Mouse (Mus musculus) forebrain, embryonic 13.5 days (tissue): Measurements from ENCODE around the gene Lrrn4cl. TPM values are rescaled to one million over a fixed set of nuclear protein-coding genes. Genes with fewer than 3 reads are reported as not detected.

Source experiments
- ATAC-seq: fragments of 200-750 bp; cut with Nextera tagmentation; 2 replicates; pipeline ENCODE4 v1.8.0; 2017
- H3K27ac ChIP-seq: fragments of 300-500 bp; sonication (generic); 2 replicates; pipeline ENCODE4 v1.5.1; 2015; ENCODE audit warnings: inconsistent platforms, mild to moderate bottlenecking, moderate library complexity
- H3K27me3 ChIP-seq: fragments of 300-500 bp; sonication (generic); 2 replicates; pipeline ENCODE4 v1.6.1; 2015; ENCODE audit warnings: mild to moderate bottlenecking, inconsistent platforms
- H3K36me3 ChIP-seq: fragments of 300-500 bp; sonication (generic); 2 replicates; pipeline ENCODE4 v1.6.1; 2015; ENCODE audit warnings: mild to moderate bottlenecking, inconsistent platforms; ENCODE audit not compliant: poor library complexity, severe bottlenecking
- H3K4me1 ChIP-seq: fragments of 300-500 bp; sonication (generic); 2 replicates; pipeline ENCODE4 v1.6.1; 2015; ENCODE audit warnings: inconsistent platforms
- H3K4me2 ChIP-seq: fragments of 300-500 bp; sonication (generic); 2 replicates; pipeline ENCODE4 v1.6.1; 2015; ENCODE audit warnings: inconsistent platforms, mild to moderate bottlenecking, moderate library complexity
- H3K4me3 ChIP-seq: fragments of 300-500 bp; sonication (generic); 2 replicates; pipeline ENCODE4 v1.5.1; 2015; ENCODE audit warnings: mild to moderate bottlenecking, inconsistent platforms
- H3K9ac ChIP-seq: fragments of 300-500 bp; sonication (generic); 2 replicates; pipeline ENCODE4 v1.6.1; 2015; ENCODE audit warnings: mild to moderate bottlenecking, inconsistent platforms
- H3K9me3 ChIP-seq: fragments of 300-500 bp; sonication (generic); replicated peaks from 2 replicates; pipeline ENCODE4 v1.6.1; 2016; ENCODE audit warnings: inconsistent platforms
- WGBS: fragments of 180-500 bp; shearing (Covaris S2); methylation state at CpG from one replicate; pipeline ENCODE4 v1.1.7; 2015; 5-methylcytosine and 5-hydroxymethylcytosine counted together
- polyA plus RNA-seq: library from polyadenylated mRNA; unstranded; fragments of >200 nt; fragmentation: Nextera tagmentation; extraction: Ambion mirVana; gene quantifications from 2 replicates; pipeline ENCODE4 v1.2.1, GENCODE M21; 2015

The Lrrn4cl gene
- 0.28 and 0.39 TPM in 2 replicates for polyA plus RNA-seq

DNA sequence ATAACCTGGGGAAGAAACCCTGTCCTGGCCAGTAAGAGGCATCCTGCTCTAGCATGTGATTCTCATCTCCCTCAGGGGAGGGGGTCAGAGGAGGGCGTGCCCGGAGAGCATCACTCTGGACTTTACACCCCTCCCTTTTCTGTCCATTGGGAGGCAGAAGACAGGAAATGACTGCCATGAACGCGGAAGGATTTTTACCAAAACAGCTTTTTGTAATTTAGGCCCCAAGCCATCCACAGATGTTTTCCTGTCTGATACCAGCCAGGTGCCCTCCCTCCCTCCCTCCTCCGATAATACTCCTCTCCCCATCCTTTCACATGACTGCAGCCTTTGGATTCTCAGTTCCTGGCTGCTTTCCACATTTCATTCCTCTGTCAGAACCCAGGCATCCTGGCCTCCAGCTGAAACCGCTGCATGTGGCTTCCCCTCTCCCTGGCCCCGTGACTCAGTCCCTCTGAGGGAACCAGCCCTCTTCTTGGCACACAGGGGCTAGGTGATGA is at the start of gene Lrrn4cl:
Lrrn4cl (plus strand) TSS at position 367 of the 500 bp plus-strand sequence.
- peaks cover 35% of the 10 kb centered on the region for H3K36me3 ChIP-seq
- no peaks in the 10 kb centered on the region for H3K9me3 ChIP-seq
- H3K4me3 ChIP-seq: no peak within 1 kb of the TSS
- H3K27ac ChIP-seq: no peak within 1 kb of the TSS
- H3K4me2 ChIP-seq: no peak within 1 kb of the TSS
- 0 out of 2 replicates have a peak, but pooled peaks cover 3% of the 10 kb centered on the region for H3K4me1 ChIP-seq
- ATAC-seq: no peak
- no peaks in the 10 kb centered on the region for H3K27me3 ChIP-seq
- H3K9ac ChIP-seq: peak within 1 kb of the TSS; percentile 8; the same call in 1 of the 2 replicates
- WGBS: 36% methylated on average over 7 of the region's 7 CpGs

DNA sequence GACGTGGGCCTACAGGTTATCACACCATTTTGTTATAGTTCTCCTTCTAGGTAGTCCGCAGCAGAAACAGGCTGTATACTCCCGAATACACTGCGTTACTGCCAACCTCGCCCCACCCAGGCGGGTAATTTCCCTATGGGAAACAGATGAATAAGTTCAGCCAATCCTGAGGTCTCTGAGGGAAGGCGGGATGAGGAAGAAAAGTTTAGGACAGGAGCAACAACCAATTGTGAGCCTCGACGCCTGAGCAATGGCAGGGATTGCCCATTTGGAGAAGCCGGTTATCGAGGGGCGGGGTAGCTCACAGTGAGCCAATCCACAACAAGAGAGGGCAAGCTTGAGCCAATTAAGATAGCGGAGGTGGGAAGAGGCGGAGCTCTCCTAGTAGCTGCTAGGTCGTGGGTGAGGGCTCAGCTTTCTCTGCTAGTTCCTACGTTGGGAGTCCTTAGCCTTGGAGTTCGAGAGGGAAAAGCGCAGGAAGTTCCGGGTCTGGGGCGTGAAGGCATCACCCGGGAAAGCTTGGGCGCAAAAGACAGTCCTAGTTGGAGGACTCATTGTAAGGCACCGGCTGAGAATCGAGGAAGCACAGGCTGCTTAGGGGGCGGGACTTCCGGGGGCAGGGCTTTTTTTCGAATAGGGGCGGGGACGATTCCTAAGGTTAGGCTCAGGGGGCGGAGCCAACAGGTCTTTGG is 48.3 kb upstream of the Lrrn4cl start, which contains the start of gene Zbtb3:
Zbtb3 (plus strand) TSS at position 426 of the 692 bp plus-strand sequence.
- peak within 1 kb of the TSS; percentile 63 for H3K4me3 ChIP-seq
- under 1% methylated on average over 30 of the region's 30 CpGs for WGBS
- H3K36me3 ChIP-seq: peaks cover 40% of the 10 kb centered on the region
- H3K4me2 ChIP-seq: peak within 1 kb of the TSS; percentile 69
- H3K9me3 ChIP-seq: no peaks in the 10 kb centered on the region
- ATAC-seq: peak; percentile 98
- peaks cover 19% of the 10 kb centered on the region for H3K4me1 ChIP-seq
- peak within 1 kb of the TSS; percentile 94 for H3K27ac ChIP-seq
- peak within 1 kb of the TSS; percentile 61 for H3K9ac ChIP-seq
- peaks cover 4% of the 10 kb centered on the region; the same call in 1 of the 2 replicates for H3K27me3 ChIP-seq

DNA sequence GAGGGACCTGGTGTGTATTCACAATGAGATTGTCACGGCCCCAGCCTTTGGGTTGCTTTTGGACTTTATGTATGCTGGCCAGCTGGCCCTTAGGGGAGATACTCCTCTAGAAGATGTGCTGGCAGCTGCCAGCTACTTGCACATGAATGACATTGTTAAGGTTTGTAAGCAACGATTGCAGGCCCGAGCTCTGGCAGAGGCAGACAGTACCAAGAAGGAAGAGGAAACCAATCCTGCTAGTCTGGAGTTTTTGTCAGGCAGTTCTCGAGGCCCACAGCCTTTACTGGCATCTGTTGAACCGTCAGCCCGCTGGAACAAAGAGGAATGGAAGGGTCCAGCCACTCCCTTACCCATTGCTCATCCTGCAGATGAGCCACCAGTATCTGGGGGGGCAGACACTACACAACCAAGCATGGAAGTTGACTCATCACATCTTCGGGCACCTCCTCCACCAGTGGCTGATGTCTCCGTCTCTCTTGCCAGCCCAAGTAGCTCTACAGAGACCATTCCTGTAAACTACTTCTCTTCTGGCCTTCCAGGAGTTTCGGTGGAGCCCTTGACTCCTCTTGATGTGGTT is 47.3 kb upstream of the Lrrn4cl start:
- H3K27me3 ChIP-seq: peaks cover 4% of the 10 kb centered on the region; the same call in 1 of the 2 replicates
- WGBS: 91% methylated on average over 9 of the region's 9 CpGs
- H3K4me2 ChIP-seq: peak overlapping the region; percentile 69
- no peaks in the 10 kb centered on the region for H3K9me3 ChIP-seq
- peaks cover 12% of the 10 kb centered on the region for H3K4me1 ChIP-seq
- H3K9ac ChIP-seq: peak overlapping the region; percentile 34; the same call in 1 of the 2 replicates
- peak overlapping the region; percentile 63; the same call in 1 of the 2 replicates for H3K4me3 ChIP-seq
- H3K27ac ChIP-seq: peak overlapping the region; percentile 94
- peaks cover 51% of the 10 kb centered on the region for H3K36me3 ChIP-seq
- ATAC-seq: no peak

DNA sequence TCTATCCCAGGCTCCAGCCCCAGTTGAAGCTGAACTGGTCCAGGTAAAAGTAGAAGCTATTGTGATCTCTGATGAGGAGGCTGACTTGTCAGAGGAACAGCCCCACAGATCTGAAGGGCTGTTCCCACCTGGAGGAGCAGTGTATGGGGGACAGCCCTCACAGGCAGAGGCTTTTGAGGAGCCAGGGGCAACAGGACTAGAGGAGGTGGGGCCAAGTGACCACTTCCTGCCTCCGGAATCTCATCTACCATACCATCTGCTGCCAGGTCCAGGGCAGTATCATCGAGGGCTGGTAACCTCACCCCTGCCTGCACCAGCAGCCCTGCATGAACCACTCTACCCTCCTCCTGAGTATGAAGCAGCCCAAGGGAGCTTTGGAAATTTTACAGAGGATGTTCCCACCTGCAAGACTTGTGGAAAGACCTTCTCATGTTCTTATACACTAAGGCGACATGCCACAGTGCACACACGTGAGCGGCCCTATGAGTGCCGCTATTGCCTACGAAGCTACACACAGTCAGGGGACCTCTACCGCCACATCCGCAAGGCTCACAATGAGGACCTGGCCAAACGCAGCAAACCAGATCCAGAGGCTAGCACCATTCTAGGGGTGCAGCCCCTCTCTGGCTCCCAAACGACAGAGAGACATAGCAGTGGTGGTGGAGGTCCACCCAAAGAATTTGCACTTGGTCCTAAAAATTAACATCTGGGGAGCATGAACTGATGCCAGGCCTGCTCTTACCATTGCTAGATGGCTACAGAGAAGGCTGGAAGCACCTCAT is 46.5 kb upstream of the Lrrn4cl start:
- Histone ChIP-seq H3K4me1 (peaks cover 12% of the 10 kb centered on the region), H3K36me3 (peaks cover 58% of the 10 kb centered on the region), H3K27ac (no peak overlapping the region; the same call in 1 of the 2 replicates), H3K4me3 (no peak overlapping the region), H3K9me3 (no peaks in the 10 kb centered on the region), H3K27me3 (peaks cover 4% of the 10 kb centered on the region; the same call in 1 of the 2 replicates), H3K9ac (no peak overlapping the region), H3K4me2 (no peak overlapping the region)
- ATAC-seq: no peak
- WGBS: 94% methylated on average over 11 of the region's 11 CpGs

GRCm38 (mm10) chr19:8806810-8807209 is 43.8 kb upstream of the Lrrn4cl start:
- H3K9ac ChIP-seq: no peak overlapping the region
- no peaks in the 10 kb centered on the region for H3K27me3 ChIP-seq
- no peak overlapping the region for H3K4me3 ChIP-seq
- no peaks in the 10 kb centered on the region for H3K9me3 ChIP-seq
- WGBS: 94% methylated on average over 5 of the region's 5 CpGs
- H3K4me1 ChIP-seq: peaks cover 9% of the 10 kb centered on the region
- no peak overlapping the region for H3K27ac ChIP-seq
- no peak overlapping the region for H3K4me2 ChIP-seq
- H3K36me3 ChIP-seq: peaks cover 80% of the 10 kb centered on the region
- ATAC-seq: no peak

GRCm38 (mm10) chr19:8815812-8816211 is 34.8 kb upstream of the Lrrn4cl start:
- Histone ChIP-seq H3K4me2 (peak overlapping the region; percentile 19), H3K36me3 (peaks cover 57% of the 10 kb centered on the region), H3K4me3 (no peak overlapping the region), H3K27me3 (no peaks in the 10 kb centered on the region), H3K9me3 (no peaks in the 10 kb centered on the region), H3K4me1 (peaks cover 32% of the 10 kb centered on the region), H3K9ac (peak overlapping the region; percentile 22; the same call in 1 of the 2 replicates), H3K27ac (no peak overlapping the region)
- ATAC-seq: no peak
- 74% methylated on average over 11 of the region's 11 CpGs for WGBS

DNA sequence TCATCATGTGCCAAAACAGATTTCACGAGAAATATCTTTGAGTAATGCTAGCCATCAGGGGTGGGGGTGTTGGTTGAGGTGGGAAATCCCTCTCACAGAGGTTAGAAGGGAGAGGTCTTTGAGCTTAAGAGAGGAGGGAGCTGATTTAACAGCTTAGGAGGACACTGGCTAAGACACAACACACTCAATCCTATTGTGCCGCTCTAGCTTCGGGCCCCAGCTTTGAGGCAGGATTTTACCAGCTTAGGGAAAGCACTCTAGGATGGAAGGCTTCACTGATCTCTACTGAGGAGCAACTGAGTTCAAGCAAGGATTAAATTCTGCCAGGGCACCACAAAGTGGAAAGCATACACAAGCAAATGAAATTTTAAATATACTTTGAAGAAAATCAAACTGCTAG is 33.6 kb upstream of the Lrrn4cl start:
- H3K4me3 ChIP-seq: peak overlapping the region; percentile 100
- peak overlapping the region; percentile 53 for H3K9ac ChIP-seq
- H3K27me3 ChIP-seq: no peaks in the 10 kb centered on the region
- no peak overlapping the region for H3K27ac ChIP-seq
- H3K9me3 ChIP-seq: no peaks in the 10 kb centered on the region
- H3K4me1 ChIP-seq: peaks cover 43% of the 10 kb centered on the region
- ATAC-seq: no peak
- H3K36me3 ChIP-seq: peaks cover 47% of the 10 kb centered on the region
- peak overlapping the region; percentile 48 for H3K4me2 ChIP-seq
- 55% methylated on average over 3 of the region's 3 CpGs for WGBS

- peaks cover 42% of the 10 kb centered on the region for H3K36me3 ChIP-seq
- H3K27me3 ChIP-seq: no peaks in the 10 kb centered on the region
- peaks cover 56% of the 10 kb centered on the region for H3K4me1 ChIP-seq
- peak overlapping the region; percentile 81 for H3K9ac ChIP-seq
- H3K4me2 ChIP-seq: peak overlapping the region; percentile 92
- peak overlapping the region; percentile 100 for H3K4me3 ChIP-seq
- no peaks in the 10 kb centered on the region for H3K9me3 ChIP-seq
- H3K27ac ChIP-seq: peak overlapping the region; percentile 99
- no peak for ATAC-seq
- WGBS: 29% methylated on average over 14 of the region's 14 CpGs
These were observed 32.2 kb upstream of the Lrrn4cl start for GRCm38 (mm10) chr19:8818301-8818798.

DNA sequence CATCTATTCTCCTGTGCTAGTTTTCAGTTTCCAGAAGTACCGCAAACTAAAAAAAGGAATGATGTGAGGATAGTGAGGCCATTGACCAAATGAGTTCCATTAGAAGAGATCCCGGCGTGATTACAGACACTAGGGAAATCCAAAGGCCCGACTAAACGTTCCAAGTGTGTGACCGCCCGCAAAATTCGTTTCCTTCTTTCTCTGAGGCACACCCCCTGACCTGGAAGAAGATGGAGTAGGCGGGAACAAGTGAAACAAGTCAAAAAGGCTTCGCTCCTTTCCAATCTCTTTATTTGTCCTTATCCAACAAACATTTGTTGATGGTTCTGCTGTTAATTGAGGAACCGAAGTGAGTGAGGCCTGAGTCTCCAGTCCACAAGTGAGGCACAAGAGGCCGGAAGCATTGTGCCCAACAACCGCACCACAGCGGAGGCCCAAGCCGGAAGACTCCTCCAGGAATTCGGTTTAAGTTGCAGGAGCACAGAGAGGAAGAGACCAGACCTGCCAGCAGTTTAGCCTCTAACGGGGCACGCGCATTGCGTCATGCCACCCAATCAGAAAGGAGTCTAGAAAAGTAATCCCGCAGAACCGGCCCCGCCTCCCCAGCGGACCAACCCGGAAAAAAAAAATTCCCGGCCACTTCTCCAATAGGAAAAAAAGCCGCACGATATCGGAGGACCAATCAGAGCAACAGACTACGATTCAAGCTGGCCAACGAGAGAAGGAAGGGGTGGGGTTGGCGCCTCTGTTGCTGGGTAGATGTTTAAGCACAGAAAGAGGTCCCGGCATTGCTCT is 31.6 kb upstream of the Lrrn4cl start, which contains the start of gene Ttc9c:
Ttc9c (minus strand) TSS at position 533 of the 795 bp plus-strand sequence.
- H3K36me3 ChIP-seq: peaks cover 42% of the 10 kb centered on the region
- under 1% methylated on average over 33 of the region's 33 CpGs for WGBS
- H3K4me3 ChIP-seq: peak within 1 kb of the TSS; percentile 100
- peak; percentile 94 for ATAC-seq
- peak within 1 kb of the TSS; percentile 99 for H3K9ac ChIP-seq
- H3K9me3 ChIP-seq: no peaks in the 10 kb centered on the region
- H3K27ac ChIP-seq: peak within 1 kb of the TSS; percentile 99
- H3K27me3 ChIP-seq: no peaks in the 10 kb centered on the region
- H3K4me2 ChIP-seq: peak within 1 kb of the TSS; percentile 92
- peaks cover 58% of the 10 kb centered on the region for H3K4me1 ChIP-seq

- H3K9ac ChIP-seq: peak within 1 kb of the TSS; percentile 99
- H3K36me3 ChIP-seq: peaks cover 43% of the 10 kb centered on the region
- H3K4me2 ChIP-seq: peak within 1 kb of the TSS; percentile 92
- H3K4me1 ChIP-seq: peaks cover 58% of the 10 kb centered on the region
- ATAC-seq: peak; percentile 96
- under 1% methylated on average over 74 of the region's 83 CpGs for WGBS
- H3K9me3 ChIP-seq: no peaks in the 10 kb centered on the region
- no peaks in the 10 kb centered on the region for H3K27me3 ChIP-seq
- peak within 1 kb of the TSS; percentile 100 for H3K4me3 ChIP-seq
- peak within 1 kb of the TSS; percentile 99 for H3K27ac ChIP-seq
These were observed 30.8 kb upstream of the Lrrn4cl start, which contains the start of gene Hnrnpul2 for GRCm38 (mm10) chr19:8819596-8820423. Gene Hnrnpul2 (plus strand): TSS chr19:8820010.
